Mouse (Mus musculus): Measurements from ENCODE around the gene Stxbp3.

Gene Stxbp3

DNA sequence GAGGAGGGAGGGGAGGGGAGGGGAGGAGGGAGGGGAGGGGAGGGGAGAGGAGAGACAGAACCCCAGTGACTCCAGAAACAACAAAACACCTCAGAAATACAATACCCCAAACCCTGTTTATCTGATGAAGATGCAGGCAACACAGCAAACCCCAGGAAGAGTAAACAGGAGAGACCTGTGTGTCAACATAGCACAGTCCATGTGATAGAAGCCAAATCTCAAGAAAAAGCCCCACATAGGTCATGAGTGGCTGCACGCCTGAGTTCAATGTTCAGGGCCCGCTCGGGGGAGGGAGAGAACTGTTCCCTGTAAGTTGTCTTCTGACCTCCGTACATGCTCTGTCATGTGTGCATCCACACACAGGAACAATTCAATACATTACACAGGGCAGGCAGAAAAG is 43.9 kb downstream of the Stxbp3 start:
- H3K36me3 ChIP-seq (ENCODE audit: control insufficient read depth, insufficient read depth, low read length, poor library complexity, severe bottlenecking) = peaks cover 16% of the 10 kb centered on the region
- H3K27me3 ChIP-seq (ENCODE audit: control insufficient read depth, insufficient read depth, low read length, poor library complexity, severe bottlenecking) = no peaks in the 10 kb centered on the region
- no peak for DNase-seq (ENCODE audit: low read depth, low spot score)

- H3K27me3 ChIP-seq (ENCODE audit: control insufficient read depth, insufficient read depth, low read length, poor library complexity, severe bottlenecking) = no peaks in the 10 kb centered on the region
- peaks cover 13% of the 10 kb centered on the region for H3K36me3 ChIP-seq (ENCODE audit: control insufficient read depth, insufficient read depth, low read length, poor library complexity, severe bottlenecking)
- DNase-seq (ENCODE audit: low read depth, low spot score) = peak; percentile 47
Observed at GRCm38 (mm10) chr3:108795554-108796299, 44.6 kb downstream of the Stxbp3 start.

GRCm38 (mm10) chr3:108794780-108795179 is 45.5 kb downstream of the Stxbp3 start:
- DNase-seq (ENCODE audit: low read depth, low spot score) = no peak
- H3K36me3 ChIP-seq (ENCODE audit: control insufficient read depth, insufficient read depth, low read length, poor library complexity, severe bottlenecking) = peaks cover 13% of the 10 kb centered on the region
- H3K27me3 ChIP-seq (ENCODE audit: control insufficient read depth, insufficient read depth, low read length, poor library complexity, severe bottlenecking) = no peaks in the 10 kb centered on the region

- peaks cover 7% of the 10 kb centered on the region; the same call in 1 of the 2 replicates for H3K36me3 ChIP-seq (ENCODE audit: control insufficient read depth, insufficient read depth, low read length, poor library complexity, severe bottlenecking)
- H3K27me3 ChIP-seq (ENCODE audit: control insufficient read depth, insufficient read depth, low read length, poor library complexity, severe bottlenecking) = no peaks in the 10 kb centered on the region
- DNase-seq (ENCODE audit: low read depth, low spot score) = no peak
Observed at GRCm38 (mm10) chr3:108792420-108792819, 47.9 kb downstream of the Stxbp3 start.

DNA sequence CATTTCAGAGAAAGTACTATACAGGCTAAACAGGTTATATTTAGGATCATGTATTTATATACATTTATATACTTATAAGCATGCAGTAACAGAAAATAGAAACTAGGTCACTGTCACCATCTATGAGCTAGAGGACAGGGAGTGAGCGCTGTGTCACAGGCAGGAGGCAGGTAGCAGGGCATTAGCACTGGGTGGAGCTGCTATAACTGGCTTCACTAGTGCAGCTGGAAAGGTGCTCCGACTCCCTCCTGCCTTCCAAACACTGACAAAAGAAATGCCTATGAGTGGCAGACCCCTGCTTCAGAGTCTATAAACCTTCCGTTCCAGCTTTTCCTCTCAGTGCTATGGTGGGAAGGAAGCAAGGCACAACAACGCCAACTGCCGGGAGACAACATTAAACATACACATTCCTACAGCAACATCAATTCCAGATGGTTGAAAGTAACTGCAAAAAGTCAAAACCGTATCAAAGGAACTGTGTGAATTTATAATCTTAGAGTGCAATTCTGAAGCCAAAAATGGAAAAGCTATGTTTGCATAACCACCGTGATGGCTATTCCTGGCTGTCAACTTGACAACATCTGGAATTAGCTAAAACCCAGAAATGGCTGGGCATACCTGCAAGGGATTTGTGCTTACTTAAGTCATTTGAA is 49.1 kb downstream of the Stxbp3 start:
- Histone ChIP-seq H3K36me3 (ENCODE audit: control insufficient read depth, insufficient read depth, low read length, poor library complexity, severe bottlenecking) (peaks cover 2% of the 10 kb centered on the region; the same call in 1 of the 2 replicates), H3K27me3 (ENCODE audit: control insufficient read depth, insufficient read depth, low read length, poor library complexity, severe bottlenecking) (no peaks in the 10 kb centered on the region)
- DNase-seq (ENCODE audit: low read depth, low spot score) = no peak

DNA sequence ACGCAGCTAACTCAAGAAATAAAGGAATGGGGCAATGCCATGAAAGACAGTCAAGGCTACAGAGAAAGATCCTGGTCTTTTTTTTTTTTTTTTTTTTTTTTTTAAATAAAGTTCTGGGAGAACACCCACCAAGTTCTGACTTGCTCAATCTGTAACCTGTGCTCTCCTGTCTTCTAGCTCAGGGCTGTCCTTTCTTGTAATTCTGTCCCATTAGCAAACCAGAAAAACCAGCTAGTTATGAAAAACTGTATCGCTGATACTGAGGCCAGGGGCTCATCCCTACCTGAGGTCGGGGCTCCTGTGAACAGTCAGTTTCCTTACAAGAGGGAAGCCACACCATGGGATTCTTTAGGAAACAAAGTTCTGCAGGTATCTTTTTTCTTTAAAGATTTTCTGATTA is 49.8 kb downstream of the Stxbp3 start:
- Histone ChIP-seq H3K27me3 (ENCODE audit: control insufficient read depth, insufficient read depth, low read length, poor library complexity, severe bottlenecking) (no peaks in the 10 kb centered on the region), H3K36me3 (ENCODE audit: control insufficient read depth, insufficient read depth, low read length, poor library complexity, severe bottlenecking) (peaks cover 2% of the 10 kb centered on the region; the same call in 1 of the 2 replicates)
- DNase-seq (ENCODE audit: low read depth, low spot score) = no peak

DNA sequence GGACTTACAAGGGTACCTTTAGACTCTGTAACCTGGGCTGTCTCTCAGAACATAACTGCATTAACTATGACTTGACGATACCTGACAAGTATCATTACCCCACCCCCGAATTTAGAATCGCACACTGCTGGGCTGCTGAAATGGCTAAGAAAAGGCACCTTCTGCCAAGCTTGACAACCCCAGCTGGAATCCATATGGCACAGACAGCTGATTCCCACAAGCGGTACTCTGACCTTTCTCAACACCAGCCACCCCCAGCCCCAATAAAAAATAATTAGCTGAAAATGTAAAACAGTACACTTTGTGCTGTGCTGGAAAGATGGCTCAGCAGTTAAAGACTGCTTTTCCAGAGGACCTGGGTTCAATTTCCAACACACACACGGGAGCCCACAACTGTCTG is 51.0 kb downstream of the Stxbp3 start:
- no peaks in the 10 kb centered on the region; the same call in 1 of the 2 replicates for H3K36me3 ChIP-seq (ENCODE audit: control insufficient read depth, insufficient read depth, low read length, poor library complexity, severe bottlenecking)

DNA sequence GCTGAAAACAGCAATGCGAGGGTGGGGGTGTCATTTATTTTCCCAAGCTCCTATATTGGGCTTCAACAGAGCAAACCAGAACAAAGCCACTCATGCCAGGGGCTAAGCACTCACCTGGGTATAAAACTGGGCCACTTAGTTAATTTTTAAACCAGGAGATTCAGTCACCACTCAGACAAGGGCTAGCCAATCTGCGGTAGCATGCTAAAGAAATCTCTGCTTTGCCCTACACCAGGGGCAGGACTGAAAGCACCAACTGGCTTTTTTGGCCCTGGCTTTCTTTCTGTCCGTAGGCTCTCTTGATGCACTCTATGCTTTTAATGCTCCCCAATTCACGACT is 51.9 kb downstream of the Stxbp3 start:
- no peaks in the 10 kb centered on the region for H3K27me3 ChIP-seq (ENCODE audit: control insufficient read depth, insufficient read depth, low read length, poor library complexity, severe bottlenecking)
- H3K36me3 ChIP-seq (ENCODE audit: control insufficient read depth, insufficient read depth, low read length, poor library complexity, severe bottlenecking) = no peaks in the 10 kb centered on the region; the same call in 1 of the 2 replicates
- no peak for DNase-seq (ENCODE audit: low read depth, low spot score)

More for the DNA sequence above, 51.0 kb downstream of the Stxbp3 start:
- no peak for DNase-seq (ENCODE audit: low read depth, low spot score)
- no peaks in the 10 kb centered on the region for H3K27me3 ChIP-seq (ENCODE audit: control insufficient read depth, insufficient read depth, low read length, poor library complexity, severe bottlenecking)

DNA sequence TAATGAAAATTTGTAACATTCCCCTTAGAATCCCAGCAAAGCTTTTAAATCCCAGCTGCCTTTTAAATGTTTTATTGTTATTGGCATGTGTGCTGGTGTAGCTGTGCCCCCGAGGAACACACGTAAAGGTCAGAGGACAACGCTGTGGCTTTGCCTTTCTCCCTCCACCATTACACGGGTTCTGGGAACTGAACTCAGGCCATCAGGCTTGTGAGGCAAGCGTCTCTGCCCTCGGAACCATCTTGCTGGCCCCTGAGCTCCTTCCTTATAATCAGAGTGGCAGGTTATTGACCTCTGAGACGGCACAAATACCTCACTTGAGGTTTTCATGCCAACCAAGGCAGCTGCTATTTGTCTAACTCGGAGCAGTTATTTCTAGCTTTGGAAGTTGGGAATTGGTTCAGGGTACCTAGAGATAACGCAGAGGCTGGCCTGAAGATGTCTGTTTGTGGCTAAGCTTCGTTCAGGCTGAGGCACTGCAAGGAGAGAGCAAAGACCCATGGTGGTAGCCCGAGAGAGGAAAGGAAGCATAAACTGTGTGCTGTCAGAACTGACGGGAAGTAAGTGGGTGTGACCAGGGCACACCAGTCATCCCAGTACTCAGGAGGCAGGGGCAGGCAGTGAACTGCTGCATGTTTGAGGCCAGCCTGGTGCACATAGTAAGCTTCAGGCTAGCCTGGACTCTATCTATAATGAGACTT is 52.4 kb downstream of the Stxbp3 start:
- no peaks in the 10 kb centered on the region for H3K27me3 ChIP-seq (ENCODE audit: control insufficient read depth, insufficient read depth, low read length, poor library complexity, severe bottlenecking)
- H3K36me3 ChIP-seq (ENCODE audit: control insufficient read depth, insufficient read depth, low read length, poor library complexity, severe bottlenecking) = no peaks in the 10 kb centered on the region; the same call in 1 of the 2 replicates
- DNase-seq (ENCODE audit: low read depth, low spot score) = no peak

- DNase-seq (ENCODE audit: low read depth, low spot score) = no peak
- no peaks in the 10 kb centered on the region; the same call in 1 of the 2 replicates for H3K36me3 ChIP-seq (ENCODE audit: control insufficient read depth, insufficient read depth, low read length, poor library complexity, severe bottlenecking)
- no peaks in the 10 kb centered on the region for H3K27me3 ChIP-seq (ENCODE audit: control insufficient read depth, insufficient read depth, low read length, poor library complexity, severe bottlenecking)
Observed at GRCm38 (mm10) chr3:108786520-108786919, 53.8 kb downstream of the Stxbp3 start.

GRCm38 (mm10) chr3:108782364-108782895 is 57.9 kb downstream of the Stxbp3 start:
- H3K36me3 ChIP-seq (ENCODE audit: control insufficient read depth, insufficient read depth, low read length, poor library complexity, severe bottlenecking) = no peaks in the 10 kb centered on the region
- DNase-seq (ENCODE audit: low read depth, low spot score) = no peak
- H3K27me3 ChIP-seq (ENCODE audit: control insufficient read depth, insufficient read depth, low read length, poor library complexity, severe bottlenecking) = no peaks in the 10 kb centered on the region

DNA sequence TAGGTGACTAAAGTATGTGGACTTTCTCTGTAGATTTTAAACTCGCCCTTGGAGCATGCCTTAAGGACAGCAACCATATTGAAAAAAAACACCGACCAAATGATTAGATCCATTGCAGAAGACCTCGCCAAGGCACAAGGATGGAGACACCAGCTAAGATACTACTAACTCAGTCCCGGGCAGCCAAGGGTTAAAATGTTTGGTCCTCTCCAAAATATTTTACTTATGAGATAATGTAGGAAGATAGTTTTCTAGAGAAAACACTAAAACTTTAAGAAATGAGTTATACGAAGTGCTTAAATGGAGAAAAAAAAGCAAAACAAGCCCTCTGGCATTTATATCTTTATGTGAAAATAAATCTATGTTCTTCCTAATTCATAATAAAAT is 58.4 kb downstream of the Stxbp3 start:
- Histone ChIP-seq H3K36me3 (ENCODE audit: control insufficient read depth, insufficient read depth, low read length, poor library complexity, severe bottlenecking) (no peaks in the 10 kb centered on the region), H3K27me3 (ENCODE audit: control insufficient read depth, insufficient read depth, low read length, poor library complexity, severe bottlenecking) (no peaks in the 10 kb centered on the region)
- no peak for DNase-seq (ENCODE audit: low read depth, low spot score)

DNA sequence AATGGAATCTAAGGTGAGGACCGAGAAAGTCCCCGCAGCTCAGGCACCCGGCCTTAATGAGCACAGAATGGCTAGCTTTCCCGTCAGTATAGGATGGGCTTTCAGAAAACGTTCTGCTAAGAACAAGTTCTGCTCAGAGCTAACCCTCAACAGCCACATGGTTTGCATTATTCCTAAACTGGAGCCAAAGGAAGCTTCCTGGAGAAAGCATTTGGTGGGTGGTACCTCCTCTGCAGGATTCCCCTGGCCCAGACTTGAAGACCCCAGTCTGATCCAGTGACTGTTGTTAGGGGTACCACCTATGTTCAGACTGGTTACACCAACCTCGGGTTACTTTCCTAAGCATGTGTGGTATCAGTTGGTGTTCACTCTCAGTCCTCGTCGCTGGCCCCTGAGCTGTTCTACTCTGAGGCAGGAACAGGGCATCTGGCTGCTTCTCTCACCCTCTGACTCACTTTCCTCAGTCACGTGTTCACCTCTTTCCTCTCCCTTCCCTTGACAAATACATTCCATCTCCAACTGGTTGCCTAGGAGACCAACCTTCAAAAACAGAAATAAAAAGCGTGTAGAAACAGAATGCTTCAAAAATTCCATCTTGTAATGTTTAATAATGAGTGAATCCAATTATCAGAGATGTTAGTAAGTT is 59.0 kb downstream of the Stxbp3 start:
- Histone ChIP-seq H3K36me3 (ENCODE audit: control insufficient read depth, insufficient read depth, low read length, poor library complexity, severe bottlenecking) (no peaks in the 10 kb centered on the region), H3K27me3 (ENCODE audit: control insufficient read depth, insufficient read depth, low read length, poor library complexity, severe bottlenecking) (no peaks in the 10 kb centered on the region)
- DNase-seq (ENCODE audit: low read depth, low spot score) = no peak

GRCm38 (mm10) chr3:108778761-108779540 is 61.4 kb downstream of the Stxbp3 start:
- no peaks in the 10 kb centered on the region for H3K36me3 ChIP-seq (ENCODE audit: control insufficient read depth, insufficient read depth, low read length, poor library complexity, severe bottlenecking)
- DNase-seq (ENCODE audit: low read depth, low spot score) = no peak
- H3K27me3 ChIP-seq (ENCODE audit: control insufficient read depth, insufficient read depth, low read length, poor library complexity, severe bottlenecking) = no peaks in the 10 kb centered on the region
